Mouse (Mus musculus): ENCODE measurements at regions not wholly inside any gene's neighbourhood (a gene's known extent, or its start where the extent isn't known, plus 50 kb on each side); places are given as distances from the start of the nearest gene placed in this dataset.

DNA sequence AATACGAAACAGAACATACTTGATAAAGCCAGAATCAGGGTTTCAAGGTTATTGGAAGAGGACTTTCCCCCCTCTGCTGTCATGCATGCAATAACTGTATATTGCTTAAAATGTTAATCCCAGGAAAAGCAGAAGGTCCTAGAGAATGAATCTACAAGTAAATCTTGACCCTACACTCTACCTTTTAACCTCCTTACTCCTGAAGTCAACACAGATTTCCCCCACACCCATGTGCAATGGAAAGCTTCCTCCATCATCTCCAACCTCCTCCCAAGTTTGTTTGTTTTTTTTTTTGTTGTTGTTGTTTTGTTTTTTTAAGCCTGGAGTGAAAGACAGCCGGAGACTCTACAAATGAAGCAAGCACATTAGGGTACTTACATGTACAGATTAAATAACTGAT is 55.9 kb upstream of the Ifne start:
- DNase-seq = no peak

DNA sequence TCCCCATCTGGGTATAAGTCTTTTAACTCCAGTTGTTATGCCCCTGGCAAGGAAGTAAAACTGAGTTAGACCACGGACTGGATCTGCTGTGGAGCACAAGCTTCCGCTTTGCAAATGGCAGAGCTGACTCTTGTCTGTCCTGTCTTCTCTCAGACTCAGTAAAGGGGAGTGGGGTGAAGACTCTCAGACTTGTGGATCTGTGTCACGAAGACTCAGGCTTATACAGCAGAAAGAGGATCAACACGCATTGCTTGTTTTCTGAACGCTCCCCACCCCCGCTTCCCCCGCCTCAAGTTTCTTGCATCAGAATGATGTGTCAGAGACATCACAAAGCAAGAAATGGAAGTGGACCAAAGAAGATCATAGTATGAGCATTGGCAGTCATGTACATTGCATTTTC is 55.3 kb upstream of the Ifne start:
- Histone ChIP-seq H3K4me1 (ENCODE audit: insufficient read depth) (no peaks in the 10 kb centered on the region; the same call in 1 of the 2 replicates), H3K9ac (no peak overlapping the region), H3K4me3 (ENCODE audit: low read depth, low read length) (no peak overlapping the region), H3K36me3 (ENCODE audit: insufficient read depth) (no peaks in the 10 kb centered on the region), H3K9me3 (ENCODE audit: low read length) (no peaks in the 10 kb centered on the region), H3K4me2 (ENCODE audit: low read depth) (no peak overlapping the region), H3K27ac (ENCODE audit: low read depth, low read length) (no peak overlapping the region), H3K27me3 (ENCODE audit: insufficient read depth, low read length) (peaks cover 18% of the 10 kb centered on the region)
- TF ChIP-seq CTCF (IDR thresholded peaks at IDR 0.05; ENCODE audit: low read depth) = no peak
- ATAC-seq = no peak
- WGBS = 70% methylated on average over 7 of the region's 7 CpGs
- no peak for DNase-seq

More for the DNA sequence above, 55.9 kb upstream of the Ifne start:
- H3K4me2 ChIP-seq (ENCODE audit: low read depth) = no peak overlapping the region
- no peak for ATAC-seq
- TF ChIP-seq CTCF (IDR thresholded peaks at IDR 0.05; ENCODE audit: low read depth) = no peak
- H3K36me3 ChIP-seq (ENCODE audit: insufficient read depth) = no peaks in the 10 kb centered on the region
- H3K4me3 ChIP-seq (ENCODE audit: low read depth, low read length) = no peak overlapping the region
- H3K27ac ChIP-seq (ENCODE audit: low read depth, low read length) = no peak overlapping the region
- no peaks in the 10 kb centered on the region; the same call in 1 of the 2 replicates for H3K4me1 ChIP-seq (ENCODE audit: insufficient read depth)
- H3K9me3 ChIP-seq (ENCODE audit: low read length) = no peaks in the 10 kb centered on the region
- peaks cover 18% of the 10 kb centered on the region for H3K27me3 ChIP-seq (ENCODE audit: insufficient read depth, low read length)
- 84% methylated on average over 2 of the region's 2 CpGs for WGBS
- no peak overlapping the region for H3K9ac ChIP-seq

GRCm38 (mm10) chr4:88934266-88935025 is 54.4 kb upstream of the Ifne start:
- H3K9ac ChIP-seq = no peak overlapping the region
- no peaks in the 10 kb centered on the region for H3K9me3 ChIP-seq (ENCODE audit: low read length)
- H3K4me3 ChIP-seq (ENCODE audit: low read depth, low read length) = no peak overlapping the region
- H3K27ac ChIP-seq (ENCODE audit: low read depth, low read length) = no peak overlapping the region
- H3K27me3 ChIP-seq (ENCODE audit: insufficient read depth, low read length) = peaks cover 18% of the 10 kb centered on the region
- no peaks in the 10 kb centered on the region for H3K36me3 ChIP-seq (ENCODE audit: insufficient read depth)
- no peak overlapping the region for H3K4me2 ChIP-seq (ENCODE audit: low read depth)
- H3K4me1 ChIP-seq (ENCODE audit: insufficient read depth) = no peaks in the 10 kb centered on the region; the same call in 1 of the 2 replicates
- ATAC-seq (no peak), DNase-seq (no peak)
- WGBS = 77% methylated on average over 8 of the region's 8 CpGs
- no peak for TF ChIP-seq CTCF (IDR thresholded peaks at IDR 0.05; ENCODE audit: low read depth)

- no peaks in the 10 kb centered on the region for H3K9me3 ChIP-seq (ENCODE audit: low read length)
- H3K4me3 ChIP-seq (ENCODE audit: low read depth, low read length) = no peak overlapping the region
- ATAC-seq (no peak), DNase-seq (no peak)
- H3K27ac ChIP-seq (ENCODE audit: low read depth, low read length) = no peak overlapping the region
- H3K27me3 ChIP-seq (ENCODE audit: insufficient read depth, low read length) = peaks cover 10% of the 10 kb centered on the region
- no peak overlapping the region for H3K9ac ChIP-seq
- WGBS = 86% methylated on average over 9 of the region's 9 CpGs
- no peak for TF ChIP-seq CTCF (IDR thresholded peaks at IDR 0.05; ENCODE audit: low read depth)
- no peaks in the 10 kb centered on the region for H3K36me3 ChIP-seq (ENCODE audit: insufficient read depth)
- no peaks in the 10 kb centered on the region for H3K4me1 ChIP-seq (ENCODE audit: insufficient read depth)
- H3K4me2 ChIP-seq (ENCODE audit: low read depth) = no peak overlapping the region
These were observed 51.2 kb upstream of the Ifne start for GRCm38 (mm10) chr4:88931217-88931616.

All from forebrain, postnatal 0 days (tissue).